Mouse (Mus musculus) layer of hippocampus, adult 9-10 months (tissue): ENCODE data around the gene Dao.

Source experiments
- DNase-seq: peaks from one replicate; pipeline ENCODE4 v3.0.0; 2022; ENCODE audit warnings: low spot score

Dao gene

DNA sequence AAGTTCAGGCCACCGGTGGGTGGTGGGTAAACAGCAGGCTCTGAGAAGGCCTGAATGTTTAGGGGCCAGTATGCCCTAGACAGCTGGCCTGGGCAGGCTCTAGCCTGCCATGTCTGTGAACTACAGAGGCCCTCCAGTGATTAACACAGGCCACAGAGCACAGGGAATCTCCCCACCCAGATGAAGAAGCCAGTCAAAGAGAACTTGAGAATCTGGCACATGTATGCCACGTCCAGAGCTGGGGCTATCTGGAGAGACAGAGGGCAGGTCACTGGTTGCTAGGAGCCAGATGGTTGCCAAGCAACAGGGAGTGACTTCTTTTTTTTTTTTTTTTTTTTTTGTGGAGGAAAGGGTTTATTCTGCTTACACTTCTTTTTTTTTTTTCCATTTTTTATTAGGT is 68.8 kb downstream of the Dao start:
- DNase-seq = no peak
